ENCODE assay signal across 8 mouse cellular contexts in genomic region chr9:43284284-43284683, GRCm38 (mm10). TPM values are rescaled to one million over a fixed set of nuclear protein-coding genes. Genes with fewer than 3 reads are reported as not detected.
DNase-seq lines count a peak whose midpoint lies in the region; ATAC-seq and TF ChIP-seq lines count a peak whose summit lies in the region.

No protein-coding gene starts in this region.

- H3K36me3 ChIP-seq in embryonic facial prominence, embryonic 15.5 days: no peaks in the 10 kb centered on the region
- H3K36me3 ChIP-seq in heart, embryonic 10.5 days: no peaks in the 10 kb centered on the region
- H3K36me3 ChIP-seq in kidney, embryonic 15.5 days: no peaks in the 10 kb centered on the region
- no peaks in the 10 kb centered on the region for H3K36me3 ChIP-seq in splenic B cell, adult 2 months (ENCODE audit: control insufficient read depth, insufficient read depth, low read length, poor library complexity, severe bottlenecking)

- no peaks in the 10 kb centered on the region for H3K9me3 ChIP-seq in embryonic facial prominence, embryonic 15.5 days (replicated peaks)
- no peaks in the 10 kb centered on the region for H3K9me3 ChIP-seq in heart, embryonic 10.5 days
- H3K9me3 ChIP-seq in kidney, embryonic 15.5 days (replicated peaks): no peaks in the 10 kb centered on the region

- TF ChIP-seq POLR2A in bone marrow, adult 2 months (IDR thresholded peaks at IDR 0.05; ENCODE audit: borderline replicate concordance, control insufficient read depth, low read depth, low read length): no peak

- no peak overlapping the region for H3K4me2 ChIP-seq in embryonic facial prominence, embryonic 15.5 days (replicated peaks)
- H3K4me2 ChIP-seq in kidney, embryonic 15.5 days: no peak overlapping the region

- H3K27ac ChIP-seq in bone marrow, adult 2 months (ENCODE audit: control insufficient read depth, insufficient read depth, low read depth, low read length, poor library complexity): no peak overlapping the region
- H3K27ac ChIP-seq in embryonic facial prominence, embryonic 15.5 days (replicated peaks): no peak overlapping the region
- peak overlapping the region; percentile 36; the same call in 1 of the 2 replicates for H3K27ac ChIP-seq in heart, embryonic 10.5 days
- H3K27ac ChIP-seq in kidney, embryonic 15.5 days: no peak overlapping the region

- TF ChIP-seq CTCF in bone marrow, adult 2 months (IDR thresholded peaks at IDR 0.05; ENCODE audit: control insufficient read depth, insufficient read depth, low read length): peak; percentile 93

- H3K9ac ChIP-seq in embryonic facial prominence, embryonic 15.5 days: 0 out of 2 replicates have a peak overlapping the region, but pooled peaks have one; percentile 1
- H3K9ac ChIP-seq in kidney, embryonic 15.5 days: no peak overlapping the region

- H3K4me1 ChIP-seq in bone marrow, adult 2 months (ENCODE audit: control insufficient read depth, insufficient read depth, low read length): no peaks in the 10 kb centered on the region
- H3K4me1 ChIP-seq in embryonic facial prominence, embryonic 15.5 days: peaks cover 27% of the 10 kb centered on the region
- H3K4me1 ChIP-seq in heart, embryonic 10.5 days: peaks cover 6% of the 10 kb centered on the region
- peaks cover 11% of the 10 kb centered on the region; the same call in 1 of the 2 replicates for H3K4me1 ChIP-seq in kidney, embryonic 15.5 days

- H3K27me3 ChIP-seq in embryonic facial prominence, embryonic 15.5 days: no peaks in the 10 kb centered on the region
- H3K27me3 ChIP-seq in heart, embryonic 10.5 days (ENCODE audit: insufficient read depth, poor library complexity, severe bottlenecking): peaks cover 50% of the 10 kb centered on the region
- H3K27me3 ChIP-seq in kidney, embryonic 15.5 days: no peaks in the 10 kb centered on the region; the same call in 1 of the 2 replicates
- H3K27me3 ChIP-seq in splenic B cell, adult 2 months (ENCODE audit: control insufficient read depth, insufficient read depth, low read length, poor library complexity, severe bottlenecking): no peaks in the 10 kb centered on the region

- DNase-seq in 3T3-L1 (ENCODE audit: low read depth, low spot score) (peak; percentile 93), liver (peak; percentile 78)
- DNase-seq in heart, embryonic 10.5 days (ENCODE audit: low spot score): peak; percentile 91
- DNase-seq in naive thymus-derived CD4-positive, alpha-beta T cell, adult 2 months (ENCODE audit: low read depth): peak; percentile 65
- DNase-seq in splenic B cell, adult 2 months (ENCODE audit: low read depth, low spot score): peak; percentile 72

- H3K4me3 ChIP-seq in bone marrow, adult 2 months (replicated peaks; ENCODE audit: control insufficient read depth, low read depth, low read length): no peak overlapping the region
- no peak overlapping the region for H3K4me3 ChIP-seq in embryonic facial prominence, embryonic 15.5 days (replicated peaks)
- no peak overlapping the region for H3K4me3 ChIP-seq in heart, embryonic 10.5 days
- no peak overlapping the region for H3K4me3 ChIP-seq in kidney, embryonic 15.5 days (replicated peaks)

- WGBS in bone marrow, adult 2 months: 18% methylated on average over 6 of the region's 6 CpGs
- 6% methylated on average over 6 of the region's 6 CpGs for WGBS in embryonic facial prominence, embryonic 15.5 days
- whole genome bisulfite sequencing in heart, embryonic 10.5 days: 6% methylated on average over 6 of the region's 6 CpGs
- 8% methylated on average over 6 of the region's 6 CpGs for WGBS in kidney, embryonic 15.5 days

- ATAC-seq in embryonic facial prominence, embryonic 15.5 days (ENCODE audit: insufficient number of reproducible peaks, low FRiP score, low TSS enrichment, low read depth): peak; percentile 82
- ATAC-seq in kidney, embryonic 15.5 days (replicated peaks; ENCODE audit: low FRiP score): peak; percentile 91

RNA-seq across cellular contexts. Expression of gene Trim29, which starts 26.4 kb away (rescaled TPM):
- not detected in 2 replicates for polyA plus RNA-seq in bone marrow, adult 2 months (2011; ENCODE audit: insufficient read depth, insufficient read length, low replicate concordance, missing spikeins)
- 131 and 142 TPM in 2 replicates for polyA plus RNA-seq in embryonic facial prominence, embryonic 15.5 days (2015; fragmentation: Nextera tagmentation; extraction: Ambion mirVana)
- 0.30 and 0.88 TPM in 2 replicates for polyA plus RNA-seq in heart, embryonic 10.5 days (2016; fragmentation: Nextera tagmentation; extraction: Ambion mirVana)
- 1.3 and 1.4 TPM in 2 replicates for polyA plus RNA-seq in kidney, embryonic 15.5 days (2015; fragmentation: Nextera tagmentation; extraction: Ambion mirVana)

RNA-seq across cellular contexts. Expression of gene Oaf, which starts 44.6 kb away (rescaled TPM):
- 15.8 and 17.9 TPM in 2 replicates for polyA plus RNA-seq in bone marrow, adult 2 months (2011; ENCODE audit: insufficient read depth, insufficient read length, low replicate concordance, missing spikeins)
- 91.2 and 96.9 TPM in 2 replicates for polyA plus RNA-seq in embryonic facial prominence, embryonic 15.5 days (2015; fragmentation: Nextera tagmentation; extraction: Ambion mirVana)
- polyA plus RNA-seq in heart, embryonic 10.5 days (2016; fragmentation: Nextera tagmentation; extraction: Ambion mirVana): 31.1 and 39.8 TPM in 2 replicates
- polyA plus RNA-seq in kidney, embryonic 15.5 days (2015; fragmentation: Nextera tagmentation; extraction: Ambion mirVana): 53.9 and 59.5 TPM in 2 replicates

Comparison
In these comparisons a context has a peak if more than half of its experiments do, and no peak if none do; other contexts are left out.
1. RNA of gene Trim29, which starts 26.4 kb away (polyA plus RNA-seq): 131 to 142 TPM in embryonic facial prominence, embryonic 15.5 days; 1.3 to 1.4 TPM in kidney, embryonic 15.5 days, 0.30 to 0.88 TPM in heart, embryonic 10.5 days and not detected in bone marrow, adult 2 months; every median in the first group is over 10 times any median in the second.
2. Peak in every context shown above with its lines, with median percentiles within 50 percentile points of each other: DNase-seq.